Mouse (Mus musculus): ENCODE measurements around the gene Aprt. TPM values are rescaled to one million over a fixed set of nuclear protein-coding genes. Genes with fewer than 3 reads are reported as not detected.

Gene Aprt
- polyA plus RNA-seq, 1 experiment from 2014 or later, result 681 TPM

DNA sequence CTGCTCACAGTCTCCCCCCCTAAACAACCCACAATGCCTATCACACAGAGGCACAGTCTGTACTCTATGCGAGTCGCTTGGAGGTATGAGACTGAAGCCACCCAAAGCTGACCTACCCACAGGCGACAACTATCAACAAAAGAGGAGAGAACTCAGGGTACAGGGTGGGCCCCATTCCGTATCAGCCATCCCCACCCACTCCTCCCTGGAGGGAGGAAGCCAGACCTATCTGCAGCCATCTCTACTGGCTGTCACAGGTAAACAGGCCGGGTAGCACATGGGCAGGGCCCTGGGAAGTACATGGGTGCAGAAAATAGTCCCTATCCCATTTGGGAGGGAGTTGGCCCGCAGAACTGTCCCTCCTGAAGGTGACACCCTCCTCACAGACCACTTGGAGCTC lies 51.7 kb downstream of the Aprt start:
- ATAC-seq, result no peak
- no peak overlapping the region for H3K4me2 ChIP-seq (replicated peaks; ENCODE audit: low read depth)
- H3K9ac ChIP-seq (ENCODE audit: low read depth, low read length), result no peak overlapping the region; the same call in 1 of the 2 replicates
- no peaks in the 10 kb centered on the region for H3K27me3 ChIP-seq (replicated peaks; ENCODE audit: control insufficient read depth, insufficient read depth, low read length)
- no peak for TF ChIP-seq CTCF (IDR thresholded peaks at IDR 0.05; ENCODE audit: low read depth)
- H3K4me1 ChIP-seq (replicated peaks; ENCODE audit: control insufficient read depth, insufficient read depth, low read length), result 0 out of 2 replicates have a peak, but pooled peaks cover 17% of the 10 kb centered on the region
- H3K36me3 ChIP-seq (ENCODE audit: control insufficient read depth, insufficient read depth), result no peaks in the 10 kb centered on the region
- no peak overlapping the region for H3K27ac ChIP-seq (ENCODE audit: low read depth, low read length)
- 67% methylated on average over 6 of the region's 6 CpGs for WGBS
- H3K4me3 ChIP-seq (ENCODE audit: low read depth, low read length), result no peak overlapping the region
- H3K9me3 ChIP-seq (ENCODE audit: control insufficient read depth), result no peaks in the 10 kb centered on the region

Small RNA genes within 50 kb of the gene (microRNA-seq; reads per million reads assigned to microRNA genes)
- not detected for gene Mir6396

Other genes starting within 250 kb of the Aprt start
- gene Trhr2, start 216.2 kb downstream of the Aprt start, polyA plus RNA-seq (2015; fragmentation: Nextera tagmentation; extraction: Ambion mirVana), result not detected in 2 replicates
- 24.0 and 26.1 TPM in 2 replicates for gene Zc3h18, start 200.3 kb downstream of the Aprt start, polyA plus RNA-seq (2015; fragmentation: Nextera tagmentation; extraction: Ambion mirVana)
- gene Il17c, start 154.9 kb downstream of the Aprt start, polyA plus RNA-seq (2015; fragmentation: Nextera tagmentation; extraction: Ambion mirVana), result not detected in 2 replicates
- 292 and 312 TPM in 2 replicates for gene Cyba, start 144.0 kb downstream of the Aprt start, polyA plus RNA-seq (2015; fragmentation: Nextera tagmentation; extraction: Ambion mirVana)
- gene Mvd, start 133.5 kb downstream of the Aprt start, polyA plus RNA-seq (2015; fragmentation: Nextera tagmentation; extraction: Ambion mirVana), result 18.7 and 19.2 TPM in 2 replicates
- 0.33 and 0.46 TPM in 2 replicates for gene Snai3, start 116.2 kb downstream of the Aprt start, polyA plus RNA-seq (2015; fragmentation: Nextera tagmentation; extraction: Ambion mirVana)
- 22.7 and 22.8 TPM in 2 replicates for gene Rnf166, start 100.8 kb downstream of the Aprt start, polyA plus RNA-seq (2015; fragmentation: Nextera tagmentation; extraction: Ambion mirVana)
- gene Ctu2, start 100.8 kb downstream of the Aprt start, polyA plus RNA-seq (2015; fragmentation: Nextera tagmentation; extraction: Ambion mirVana), result 22.4 and 26.4 TPM in 2 replicates
- gene Piezo1, start 25.6 kb downstream of the Aprt start, polyA plus RNA-seq (2015; fragmentation: Nextera tagmentation; extraction: Ambion mirVana), result 4.4 and 7.3 TPM in 2 replicates
- gene Cdt1, start 8.9 kb downstream of the Aprt start, polyA plus RNA-seq (2015; fragmentation: Nextera tagmentation; extraction: Ambion mirVana), result 13.3 and 14.0 TPM in 2 replicates
- gene Galns, start 34.6 kb upstream of the Aprt start, polyA plus RNA-seq (2015; fragmentation: Nextera tagmentation; extraction: Ambion mirVana), result 58.1 and 59.0 TPM in 2 replicates
- gene Trappc2l, start 34.7 kb upstream of the Aprt start, polyA plus RNA-seq (2015; fragmentation: Nextera tagmentation; extraction: Ambion mirVana), result 136 and 144 TPM in 2 replicates
- gene Pabpn1l, start 45.8 kb upstream of the Aprt start, polyA plus RNA-seq (2015; fragmentation: Nextera tagmentation; extraction: Ambion mirVana), result 0.13 TPM in 1 of 2 replicates, not detected in the other
- 5.9 and 7.6 TPM in 2 replicates for gene Cbfa2t3, start 122.2 kb upstream of the Aprt start, polyA plus RNA-seq (2015; fragmentation: Nextera tagmentation; extraction: Ambion mirVana)
- 22.8 and 22.9 TPM in 2 replicates for gene Acsf3, start 198.6 kb upstream of the Aprt start, polyA plus RNA-seq (2015; fragmentation: Nextera tagmentation; extraction: Ambion mirVana)

Data from intestine, postnatal 0 days (tissue).